ENCODE assay signal across 8 mouse cellular contexts in the genomic region with DNA sequence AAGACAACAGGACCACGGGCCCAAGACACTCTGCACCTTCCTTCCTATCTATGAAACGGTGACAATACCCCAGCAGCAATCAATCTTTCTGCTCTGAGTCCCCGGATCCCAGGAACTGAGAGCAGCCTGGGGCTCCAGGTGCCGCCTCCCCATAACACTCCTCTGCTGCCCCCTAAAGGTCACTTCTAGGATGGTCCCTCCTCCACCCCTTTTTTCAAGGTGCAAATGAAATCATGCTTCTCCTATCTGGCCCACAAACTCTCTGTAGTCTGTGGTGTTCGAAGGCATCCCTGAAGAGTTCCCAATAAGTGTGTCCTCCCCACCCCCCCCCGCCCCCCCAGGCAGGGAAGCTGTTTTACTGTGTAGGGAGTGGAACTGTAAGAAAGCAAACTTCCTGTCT.
DNase-seq lines count a peak whose midpoint lies in the region; ATAC-seq and TF ChIP-seq lines count a peak whose summit lies in the region.

No protein-coding gene starts in this region.

- DNase-seq in spleen, adult 2 months (ENCODE audit: low read depth in 1 of 2, low spot score in 2 of 2), result peak; percentile 21 to 45
- no peak for DNase-seq in spleen, adult 12 weeks (ENCODE audit: low spot score)
- peak; percentile 79 for DNase-seq in cerebellum, adult 8-10 months
- DNase-seq in forebrain, postnatal 0 days, result peak; percentile 68
- DNase-seq in liver, embryonic 11.5 days (ENCODE audit: low spot score), result peak; percentile 54
- peak; percentile 62 for DNase-seq in thymus, postnatal 25 days

- TF ChIP-seq POLR2A in spleen, adult 2 months (IDR thresholded peaks at IDR 0.05; ENCODE audit: low read depth, low read length), result no peak

- WGBS in spleen, adult 2 months, result under 1% methylated on average over 6 of the region's 6 CpGs
- WGBS in forebrain, postnatal 0 days, result 8% methylated on average over 6 of the region's 6 CpGs
- 5% methylated on average over 6 of the region's 6 CpGs for WGBS in kidney, embryonic 14.5 days
- 1% methylated on average over 6 of the region's 6 CpGs for WGBS in liver, embryonic 11.5 days
- WGBS in neural tube, embryonic 12.5 days, result 3% methylated on average over 6 of the region's 6 CpGs

- no peak overlapping the region for H3K27ac ChIP-seq in spleen, adult 2 months (ENCODE audit: insufficient read depth, low read length)
- no peak overlapping the region for H3K27ac ChIP-seq in forebrain, postnatal 0 days (ENCODE audit: low read depth, low read length)
- H3K27ac ChIP-seq in kidney, embryonic 14.5 days (ENCODE audit: low read depth, low read length), result no peak overlapping the region
- H3K27ac ChIP-seq in liver, embryonic 11.5 days (ENCODE audit: low read depth, low read length), result no peak overlapping the region
- H3K27ac ChIP-seq in neural tube, embryonic 12.5 days, result no peak overlapping the region

- no peak overlapping the region for H3K4me2 ChIP-seq in forebrain, postnatal 0 days (ENCODE audit: low read depth)
- no peak overlapping the region for H3K4me2 ChIP-seq in kidney, embryonic 14.5 days (replicated peaks; ENCODE audit: low read depth, low read length)
- no peak overlapping the region for H3K4me2 ChIP-seq in liver, embryonic 11.5 days
- no peak overlapping the region; the same call in 1 of the 2 replicates for H3K4me2 ChIP-seq in neural tube, embryonic 12.5 days (replicated peaks)

- ATAC-seq in forebrain, postnatal 0 days, result peak; percentile 74
- peak; percentile 67; the same call in 1 of the 2 replicates for ATAC-seq in kidney, embryonic 14.5 days (ENCODE audit: low FRiP score, low TSS enrichment)
- ATAC-seq in liver, embryonic 11.5 days (replicated peaks; ENCODE audit: low FRiP score), result no peak
- peak; percentile 71 for ATAC-seq in neural tube, embryonic 12.5 days (ENCODE audit: low FRiP score, low read depth)

- H3K9me3 ChIP-seq in forebrain, postnatal 0 days (ENCODE audit: low read length), result no peaks in the 10 kb centered on the region
- no peaks in the 10 kb centered on the region for H3K9me3 ChIP-seq in kidney, embryonic 14.5 days (ENCODE audit: control insufficient read depth, low read length)
- H3K9me3 ChIP-seq in liver, embryonic 11.5 days (ENCODE audit: control insufficient read depth, low read length), result no peaks in the 10 kb centered on the region
- no peaks in the 10 kb centered on the region for H3K9me3 ChIP-seq in neural tube, embryonic 12.5 days

- peak; percentile 74; the same call in 1 of the 2 replicates for TF ChIP-seq CTCF in spleen, adult 2 months (IDR thresholded peaks at IDR 0.05; ENCODE audit: extremely low read depth, insufficient read depth, insufficient read length, insufficient replicate concordance)
- peak; percentile 78 for TF ChIP-seq CTCF in forebrain, postnatal 0 days (IDR thresholded peaks at IDR 0.05; ENCODE audit: low read depth)

- no peak overlapping the region for H3K4me3 ChIP-seq in spleen, adult 2 months (ENCODE audit: extremely low read depth, insufficient read depth, insufficient read length)
- H3K4me3 ChIP-seq in forebrain, postnatal 0 days (ENCODE audit: low read depth, low read length), result no peak overlapping the region
- no peak overlapping the region for H3K4me3 ChIP-seq in kidney, embryonic 14.5 days (ENCODE audit: low read length)
- H3K4me3 ChIP-seq in liver, embryonic 11.5 days (ENCODE audit: low read depth, low read length), result no peak overlapping the region
- H3K4me3 ChIP-seq in neural tube, embryonic 12.5 days, result no peak overlapping the region

- no peak overlapping the region for H3K9ac ChIP-seq in forebrain, postnatal 0 days
- H3K9ac ChIP-seq in kidney, embryonic 14.5 days (ENCODE audit: low read depth, low read length), result no peak overlapping the region
- H3K9ac ChIP-seq in liver, embryonic 11.5 days (ENCODE audit: low read depth, low read length), result no peak overlapping the region
- no peak overlapping the region for H3K9ac ChIP-seq in neural tube, embryonic 12.5 days

- H3K27me3 ChIP-seq in spleen, adult 2 months (ENCODE audit: control insufficient read depth, insufficient read depth, low read length), result no peaks in the 10 kb centered on the region
- no peaks in the 10 kb centered on the region for H3K27me3 ChIP-seq in forebrain, postnatal 0 days (ENCODE audit: insufficient read depth, low read length)
- H3K27me3 ChIP-seq in kidney, embryonic 14.5 days (ENCODE audit: control insufficient read depth, insufficient read depth, low read length), result no peaks in the 10 kb centered on the region
- no peaks in the 10 kb centered on the region for H3K27me3 ChIP-seq in liver, embryonic 11.5 days (replicated peaks; ENCODE audit: control insufficient read depth, insufficient read depth, low read length)
- H3K27me3 ChIP-seq in neural tube, embryonic 12.5 days (replicated peaks), result no peaks in the 10 kb centered on the region

- no peaks in the 10 kb centered on the region for H3K4me1 ChIP-seq in spleen, adult 2 months (ENCODE audit: control insufficient read depth, insufficient read depth, insufficient read length)
- no peaks in the 10 kb centered on the region for H3K4me1 ChIP-seq in forebrain, postnatal 0 days (ENCODE audit: insufficient read depth)
- H3K4me1 ChIP-seq in kidney, embryonic 14.5 days (ENCODE audit: control insufficient read depth, insufficient read depth, low read length), result no peaks in the 10 kb centered on the region
- H3K4me1 ChIP-seq in liver, embryonic 11.5 days (replicated peaks; ENCODE audit: control insufficient read depth, insufficient read depth, low read length), result no peaks in the 10 kb centered on the region
- H3K4me1 ChIP-seq in neural tube, embryonic 12.5 days, result no peaks in the 10 kb centered on the region

- no peaks in the 10 kb centered on the region for H3K36me3 ChIP-seq in spleen, adult 2 months (ENCODE audit: control insufficient read depth, insufficient read depth, low read length)
- H3K36me3 ChIP-seq in forebrain, postnatal 0 days (ENCODE audit: insufficient read depth), result no peaks in the 10 kb centered on the region
- no peaks in the 10 kb centered on the region for H3K36me3 ChIP-seq in kidney, embryonic 14.5 days (ENCODE audit: control insufficient read depth, insufficient read depth, low read length)
- H3K36me3 ChIP-seq in liver, embryonic 11.5 days (ENCODE audit: control insufficient read depth, insufficient read depth, low read length), result no peaks in the 10 kb centered on the region
- no peaks in the 10 kb centered on the region for H3K36me3 ChIP-seq in neural tube, embryonic 12.5 days
